Mouse (Mus musculus) neural tube, embryonic 14.5 days (tissue): ENCODE data around the gene Mmel1. TPM values are rescaled to one million over a fixed set of nuclear protein-coding genes. Genes with fewer than 3 reads are reported as not detected.

Source experiments
- polyA plus RNA-seq: library from polyadenylated mRNA; unstranded; fragments of >200 nt; fragmentation: Nextera tagmentation; extraction: Ambion mirVana; gene quantifications from 2 replicates; pipeline ENCODE4 v1.2.1, GENCODE M21; 2014

Mmel1 gene
- polyA plus RNA-seq, 1 experiment from 2014 or later, result 0.50 TPM

Other genes with a start within 250 kb of the Mmel1 start
- gene Prdm16, start 232.7 kb upstream of the Mmel1 start, polyA plus RNA-seq, result 4.6 and 5.7 TPM in 2 replicates
- not detected in 2 replicates for gene Actrt2, start 201.7 kb upstream of the Mmel1 start, polyA plus RNA-seq
- gene Ttc34, start 32.1 kb upstream of the Mmel1 start, polyA plus RNA-seq, result 1.1 and 1.3 TPM in 2 replicates
- 51.9 and 64.7 TPM in 2 replicates for gene Fam213b, start 29.6 kb downstream of the Mmel1 start, polyA plus RNA-seq
- gene Tnfrsf14, start 59.0 kb downstream of the Mmel1 start, polyA plus RNA-seq, result not detected in 2 replicates
- 40.9 and 60.1 TPM in 2 replicates for gene Hes5, start 91.3 kb downstream of the Mmel1 start, polyA plus RNA-seq
- gene Pank4, start 94.5 kb downstream of the Mmel1 start, polyA plus RNA-seq, result 36.1 and 37.3 TPM in 2 replicates
- gene Plch2, start 187.2 kb downstream of the Mmel1 start, polyA plus RNA-seq, result 10.7 and 16.0 TPM in 2 replicates
- 6.6 and 8.6 TPM in 2 replicates for gene Pex10, start 197.4 kb downstream of the Mmel1 start, polyA plus RNA-seq
- 132 and 137 TPM in 2 replicates for gene Rer1, start 216.8 kb downstream of the Mmel1 start, polyA plus RNA-seq
- gene Morn1, start 217.0 kb downstream of the Mmel1 start, polyA plus RNA-seq, result 6.3 and 6.8 TPM in 2 replicates